Comparison of ENCODE assay signal across 8 mouse cellular contexts in the genomic region with DNA sequence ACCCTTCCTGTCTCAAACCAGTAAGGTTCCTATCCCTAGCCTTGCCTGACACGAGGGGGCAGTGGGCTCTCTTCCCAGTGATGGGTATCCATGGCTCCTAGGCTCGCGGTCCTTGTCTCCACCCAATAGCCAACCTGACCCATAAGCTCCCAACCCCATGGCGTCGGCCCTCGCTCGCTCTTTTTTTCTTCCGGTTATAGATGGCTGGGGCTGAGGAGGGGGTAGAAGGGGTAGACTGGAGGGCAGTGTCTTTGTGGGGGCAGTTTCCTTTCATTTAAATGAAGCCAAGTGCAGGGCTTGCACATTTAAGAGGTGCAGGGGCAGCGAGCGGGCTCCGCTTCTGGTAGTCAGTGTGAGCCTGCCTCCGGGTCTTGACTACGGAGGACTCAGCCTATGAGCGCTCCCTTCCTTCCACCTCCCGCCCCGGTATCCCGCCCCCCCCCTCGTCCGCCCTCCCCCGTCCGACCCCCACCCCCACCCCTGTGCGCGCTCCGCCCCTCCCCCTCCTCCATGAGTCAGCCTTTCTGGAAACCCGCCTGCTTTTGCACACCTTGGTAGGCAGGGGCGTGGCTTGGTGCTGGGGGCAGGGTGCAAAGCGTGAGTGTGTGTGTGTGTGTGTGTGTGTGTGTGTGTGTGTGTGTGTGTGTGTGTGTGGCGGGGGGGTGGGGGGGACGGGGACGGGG. TPM values are rescaled to one million over a fixed set of nuclear protein-coding genes. Genes with fewer than 3 reads are reported as not detected.
DNase-seq lines count a peak whose midpoint lies in the region; ATAC-seq lines count a peak whose summit lies in the region.

No protein-coding gene starts in this region.

- peak; percentile 84 for ATAC-seq in forebrain, embryonic 12.5 days (ENCODE audit: low FRiP score)
- peak; percentile 92 for ATAC-seq in intestine, embryonic 15.5 days
- ATAC-seq in limb, embryonic 15.5 days (ENCODE audit: insufficient number of reproducible peaks, low FRiP score, low TSS enrichment, low read depth): peak; percentile 74
- ATAC-seq in midbrain, embryonic 15.5 days (replicated peaks): peak; percentile 88
- peak; percentile 92 for ATAC-seq in stomach, embryonic 16.5 days (ENCODE audit: insufficient read depth, low FRiP score)

- H3K9ac ChIP-seq in forebrain, embryonic 12.5 days: peak overlapping the region; percentile 48
- peak overlapping the region; percentile 44 for H3K9ac ChIP-seq in intestine, embryonic 15.5 days
- H3K9ac ChIP-seq in limb, embryonic 15.5 days: no peak overlapping the region
- H3K9ac ChIP-seq in midbrain, embryonic 15.5 days: peak overlapping the region; percentile 46
- peak overlapping the region; percentile 71 for H3K9ac ChIP-seq in stomach, embryonic 16.5 days (ENCODE audit: low read length)

- peak overlapping the region; percentile 31; the same call in 1 of the 2 replicates for H3K27ac ChIP-seq in forebrain, embryonic 12.5 days
- no peak overlapping the region for H3K27ac ChIP-seq in intestine, embryonic 15.5 days
- peak overlapping the region; percentile 47 for H3K27ac ChIP-seq in limb, embryonic 15.5 days
- H3K27ac ChIP-seq in midbrain, embryonic 15.5 days: peak overlapping the region; percentile 75
- peak overlapping the region; percentile 66; the same call in 1 of the 2 replicates for H3K27ac ChIP-seq in stomach, embryonic 16.5 days (ENCODE audit: low read length)

- peak; percentile 53 for DNase-seq in layer of hippocampus, adult 11-12 months (ENCODE audit: low spot score)
- no peak for DNase-seq in layer of hippocampus, postnatal 36 days
- DNase-seq in c-Kit-positive CD71-positive TER-119-positive erythroid progenitor cells, embryonic 14.5 days (ENCODE audit: low spot score): peak; percentile 69

- H3K27me3 ChIP-seq in forebrain, embryonic 12.5 days: peaks cover 3% of the 10 kb centered on the region
- H3K27me3 ChIP-seq in intestine, embryonic 15.5 days (replicated peaks): no peaks in the 10 kb centered on the region
- H3K27me3 ChIP-seq in limb, embryonic 15.5 days: no peaks in the 10 kb centered on the region
- H3K27me3 ChIP-seq in midbrain, embryonic 15.5 days (replicated peaks): no peaks in the 10 kb centered on the region
- no peaks in the 10 kb centered on the region for H3K27me3 ChIP-seq in stomach, embryonic 16.5 days (ENCODE audit: control insufficient read depth, insufficient read depth, low read length)

- H3K4me3 ChIP-seq in forebrain, embryonic 12.5 days (replicated peaks): peak overlapping the region; percentile 41
- H3K4me3 ChIP-seq in intestine, embryonic 15.5 days (replicated peaks): peak overlapping the region; percentile 43
- H3K4me3 ChIP-seq in limb, embryonic 15.5 days: peak overlapping the region; percentile 39
- peak overlapping the region; percentile 43 for H3K4me3 ChIP-seq in midbrain, embryonic 15.5 days
- H3K4me3 ChIP-seq in stomach, embryonic 16.5 days (replicated peaks; ENCODE audit: low read length): peak overlapping the region; percentile 47

- H3K4me1 ChIP-seq in forebrain, embryonic 12.5 days: peaks cover 14% of the 10 kb centered on the region
- peaks cover 6% of the 10 kb centered on the region for H3K4me1 ChIP-seq in intestine, embryonic 15.5 days (replicated peaks)
- peaks cover 16% of the 10 kb centered on the region for H3K4me1 ChIP-seq in limb, embryonic 15.5 days
- H3K4me1 ChIP-seq in midbrain, embryonic 15.5 days: peaks cover 22% of the 10 kb centered on the region
- H3K4me1 ChIP-seq in stomach, embryonic 16.5 days (ENCODE audit: control insufficient read depth, insufficient read depth, low read length): peaks cover 15% of the 10 kb centered on the region

- peaks cover 16% of the 10 kb centered on the region for H3K36me3 ChIP-seq in forebrain, embryonic 12.5 days (replicated peaks)
- H3K36me3 ChIP-seq in intestine, embryonic 15.5 days: 0 out of 2 replicates have a peak, but pooled peaks cover 2% of the 10 kb centered on the region
- H3K36me3 ChIP-seq in limb, embryonic 15.5 days: peaks cover 57% of the 10 kb centered on the region
- peaks cover 9% of the 10 kb centered on the region; the same call in 1 of the 2 replicates for H3K36me3 ChIP-seq in midbrain, embryonic 15.5 days (replicated peaks)
- no peaks in the 10 kb centered on the region for H3K36me3 ChIP-seq in stomach, embryonic 16.5 days (ENCODE audit: control insufficient read depth, insufficient read depth, low read length)

- no peaks in the 10 kb centered on the region for H3K9me3 ChIP-seq in forebrain, embryonic 12.5 days
- H3K9me3 ChIP-seq in intestine, embryonic 15.5 days: no peaks in the 10 kb centered on the region
- no peaks in the 10 kb centered on the region for H3K9me3 ChIP-seq in limb, embryonic 15.5 days
- no peaks in the 10 kb centered on the region for H3K9me3 ChIP-seq in midbrain, embryonic 15.5 days
- H3K9me3 ChIP-seq in stomach, embryonic 16.5 days (replicated peaks; ENCODE audit: control insufficient read depth, low read length): no peaks in the 10 kb centered on the region

- peak overlapping the region; percentile 74 for H3K4me2 ChIP-seq in forebrain, embryonic 12.5 days
- H3K4me2 ChIP-seq in intestine, embryonic 15.5 days (replicated peaks): peak overlapping the region; percentile 77
- peak overlapping the region; percentile 65 for H3K4me2 ChIP-seq in limb, embryonic 15.5 days
- peak overlapping the region; percentile 65 for H3K4me2 ChIP-seq in midbrain, embryonic 15.5 days
- H3K4me2 ChIP-seq in stomach, embryonic 16.5 days (ENCODE audit: low read depth, low read length): peak overlapping the region; percentile 69

- 2% methylated on average over 24 of the region's 30 CpGs for WGBS in forebrain, embryonic 12.5 days
- WGBS in intestine, embryonic 15.5 days: 2% methylated on average over 23 of the region's 30 CpGs
- WGBS in limb, embryonic 15.5 days: under 1% methylated on average over 17 of the region's 30 CpGs
- WGBS in midbrain, embryonic 15.5 days: 1% methylated on average over 24 of the region's 30 CpGs
- 3% methylated on average over 21 of the region's 30 CpGs for WGBS in stomach, embryonic 16.5 days

RNA-seq across cellular contexts. Expression of gene Gnptg, which starts 18.0 kb away (rescaled TPM):
- 10 to 100 TPM; 67.3 to 72.2 TPM for total RNA-seq in layer of hippocampus, postnatal 36 days (2021)
- 60.1 and 64.4 TPM in 2 replicates for polyA plus RNA-seq in forebrain, embryonic 12.5 days (2016; fragmentation: Nextera tagmentation; extraction: Ambion mirVana)
- 40.6 and 42.7 TPM in 2 replicates for polyA plus RNA-seq in intestine, embryonic 15.5 days (2015; fragmentation: Nextera tagmentation; extraction: Ambion mirVana)
- polyA plus RNA-seq in limb, embryonic 15.5 days (2015; fragmentation: Nextera tagmentation; extraction: Ambion mirVana): 34.9 and 41.6 TPM in 2 replicates
- polyA plus RNA-seq in midbrain, embryonic 15.5 days (2015; fragmentation: Nextera tagmentation; extraction: Ambion mirVana): 96.0 and 108 TPM in 2 replicates
- 39.9 and 40.9 TPM in 2 replicates for polyA plus RNA-seq in stomach, embryonic 16.5 days (2015; fragmentation: Nextera tagmentation; extraction: Ambion mirVana)

RNA-seq across cellular contexts. Expression of gene Tsr3, which starts 18.0 kb away (rescaled TPM):
- total RNA-seq in layer of hippocampus, postnatal 36 days (2021): 10 to 100 TPM; 23.5 to 25.5 TPM
- polyA plus RNA-seq in forebrain, embryonic 12.5 days (2016; fragmentation: Nextera tagmentation; extraction: Ambion mirVana): 61.0 and 64.2 TPM in 2 replicates
- polyA plus RNA-seq in intestine, embryonic 15.5 days (2015; fragmentation: Nextera tagmentation; extraction: Ambion mirVana): 37.7 and 38.5 TPM in 2 replicates
- polyA plus RNA-seq in limb, embryonic 15.5 days (2015; fragmentation: Nextera tagmentation; extraction: Ambion mirVana): 45.2 and 50.8 TPM in 2 replicates
- 62.7 and 62.9 TPM in 2 replicates for polyA plus RNA-seq in midbrain, embryonic 15.5 days (2015; fragmentation: Nextera tagmentation; extraction: Ambion mirVana)
- polyA plus RNA-seq in stomach, embryonic 16.5 days (2015; fragmentation: Nextera tagmentation; extraction: Ambion mirVana): 35.8 and 37.1 TPM in 2 replicates

RNA-seq across cellular contexts. Expression of gene Unkl, which starts 33.8 kb away (rescaled TPM):
- 10 to 100 TPM; 39.4 to 44.6 TPM for total RNA-seq in layer of hippocampus, postnatal 36 days (2021)
- polyA plus RNA-seq in forebrain, embryonic 12.5 days (2016; fragmentation: Nextera tagmentation; extraction: Ambion mirVana): 10.0 and 11.3 TPM in 2 replicates
- 6.0 and 6.6 TPM in 2 replicates for polyA plus RNA-seq in intestine, embryonic 15.5 days (2015; fragmentation: Nextera tagmentation; extraction: Ambion mirVana)
- 9.1 and 9.9 TPM in 2 replicates for polyA plus RNA-seq in limb, embryonic 15.5 days (2015; fragmentation: Nextera tagmentation; extraction: Ambion mirVana)
- 17.1 TPM in 2 replicates for polyA plus RNA-seq in midbrain, embryonic 15.5 days (2015; fragmentation: Nextera tagmentation; extraction: Ambion mirVana)
- polyA plus RNA-seq in stomach, embryonic 16.5 days (2015; fragmentation: Nextera tagmentation; extraction: Ambion mirVana): 6.9 and 9.0 TPM in 2 replicates

RNA-seq across cellular contexts. Expression of gene Baiap3, which starts 34.2 kb away (rescaled TPM):
- total RNA-seq in layer of hippocampus, postnatal 36 days (2021): 1 to 10 TPM; 6.2 to 7.7 TPM
- polyA plus RNA-seq in forebrain, embryonic 12.5 days (2016; fragmentation: Nextera tagmentation; extraction: Ambion mirVana): 2.9 and 3.8 TPM in 2 replicates
- polyA plus RNA-seq in intestine, embryonic 15.5 days (2015; fragmentation: Nextera tagmentation; extraction: Ambion mirVana): 4.0 and 4.3 TPM in 2 replicates
- 0.46 and 0.61 TPM in 2 replicates for polyA plus RNA-seq in limb, embryonic 15.5 days (2015; fragmentation: Nextera tagmentation; extraction: Ambion mirVana)
- polyA plus RNA-seq in midbrain, embryonic 15.5 days (2015; fragmentation: Nextera tagmentation; extraction: Ambion mirVana): 26.8 and 30.3 TPM in 2 replicates
- 4.3 and 5.2 TPM in 2 replicates for polyA plus RNA-seq in stomach, embryonic 16.5 days (2015; fragmentation: Nextera tagmentation; extraction: Ambion mirVana)

RNA-seq across cellular contexts. Expression of gene BC003965, which starts 37.6 kb away (rescaled TPM):
- 10 to 100 TPM; 20.3 to 22.6 TPM for total RNA-seq in layer of hippocampus, postnatal 36 days (2021)
- 36.2 and 37.3 TPM in 2 replicates for polyA plus RNA-seq in forebrain, embryonic 12.5 days (2016; fragmentation: Nextera tagmentation; extraction: Ambion mirVana)
- polyA plus RNA-seq in intestine, embryonic 15.5 days (2015; fragmentation: Nextera tagmentation; extraction: Ambion mirVana): 37.4 and 39.5 TPM in 2 replicates
- 31.4 and 33.6 TPM in 2 replicates for polyA plus RNA-seq in limb, embryonic 15.5 days (2015; fragmentation: Nextera tagmentation; extraction: Ambion mirVana)
- 34.4 and 35.7 TPM in 2 replicates for polyA plus RNA-seq in midbrain, embryonic 15.5 days (2015; fragmentation: Nextera tagmentation; extraction: Ambion mirVana)
- polyA plus RNA-seq in stomach, embryonic 16.5 days (2015; fragmentation: Nextera tagmentation; extraction: Ambion mirVana): 30.4 and 33.5 TPM in 2 replicates

Comparison
In these comparisons a context has a peak if more than half of its experiments do, and no peak if none do; other contexts are left out.
1. DNase-seq: peak in layer of hippocampus, adult 11-12 months (single experiment) and c-Kit-positive CD71-positive TER-119-positive erythroid progenitor cells, embryonic 14.5 days (single experiment); none in layer of hippocampus, postnatal 36 days (0 of 2).
2. Peak in every context shown above with its lines, with median percentiles within 50 percentile points of each other: ATAC-seq, H3K4me2 ChIP-seq and H3K4me3 ChIP-seq.